Mouse (Mus musculus) heart, adult 8-10 months (tissue): Measurements from ENCODE around the gene Pla1a. TPM values are rescaled to one million over a fixed set of nuclear protein-coding genes. Genes with fewer than 3 reads are reported as not detected.

Experiments
- DNase-seq: peaks from one replicate; pipeline ENCODE4 v3.0.0; 2022; ENCODE audit warnings: low spot score
- total RNA-seq, 4 experiments: library from RNA; stranded (reverse); gene quantifications; 2 replicates each; pipeline ENCODE4 v1.2.4; 2022

Gene Pla1a
- total RNA-seq, 4 experiments from 2014 or later: 5.9 to 12.0 (median 10.6) TPM

- peak; percentile 97 for DNase-seq
Measured at GRCm38 (mm10) chr16:38346529-38347325, 86.2 kb downstream of the Pla1a start, which contains the start of the genes Cox17 and Gm21987. Gene Cox17 (plus strand): TSS chr16:38346991. Gene Gm21987 (plus strand): TSS chr16:38347040.

Other genes with a start within 250 kb of the Pla1a start
- not detected for gene Nr1i2, start 138.3 kb downstream of the Pla1a start, total RNA-seq
- gene Maats1, start 91.0 kb downstream of the Pla1a start, total RNA-seq: not detected
- gene Cox17, start 86.2 kb downstream of the Pla1a start, total RNA-seq: 100 to 1,000 TPM; 269 to 387 (median 331) TPM
- gene Gm21987, start 86.1 kb downstream of the Pla1a start, total RNA-seq: not detected
- gene Popdc2, start 70.9 kb downstream of the Pla1a start, total RNA-seq: 100 to 1,000 TPM; 451 to 631 (median 553) TPM
- gene Adprh, start 19.6 kb upstream of the Pla1a start, total RNA-seq: 10 to 100 TPM; 23.8 to 24.8 (median 24.0) TPM
- gene Cd80, start 22.4 kb upstream of the Pla1a start, total RNA-seq: 1 to 10 TPM in 1 of 4 experiments, under 1 TPM in 3; 0.54 to 1.3 (median 0.77) TPM
- gene Timmdc1, start 89.5 kb upstream of the Pla1a start, total RNA-seq: 10 to 100 TPM; 63.6 to 71.6 (median 66.7) TPM
- gene Poglut1, start 117.1 kb upstream of the Pla1a start, total RNA-seq: 10 to 100 TPM; 10.7 to 12.3 (median 11.2) TPM
- gene Tmem39a, start 125.6 kb upstream of the Pla1a start, total RNA-seq: 10 to 100 TPM; 16.0 to 23.6 (median 17.4) TPM